Mouse (Mus musculus) MEL (cell line): ENCODE measurements at regions not wholly inside any gene's neighbourhood (a gene's known extent, or its start where the extent isn't known, plus 50 kb on each side); places are given as distances from the start of the nearest gene placed in this dataset.

ENCODE experiments used
- DNase-seq: peaks from one replicate; pipeline ENCODE4 v3.0.0; 2011; ENCODE audit warnings: low read depth, low spot score
- H3K27ac ChIP-seq: 2 replicates; pipeline ENCODE4 v1.5.1; 2012; ENCODE audit warnings: low read depth, mild to moderate bottlenecking, control low read depth, low read length, moderate library complexity; ENCODE audit not compliant: control insufficient read depth
- H3K27me3 ChIP-seq, 2 experiments: fragments of 150-350 bp in 1 of 2; sonication (generic) in 1 of 2; 2 replicates each; pipeline ENCODE4 v1.6.1; 2012; ENCODE audit warnings: low read length in 2 of 2, mild to moderate bottlenecking in 2 of 2, improper control_type of control experiment in 1 of 2, moderate library complexity in 1 of 2; ENCODE audit not compliant: insufficient read depth in 2 of 2, control insufficient read depth in 1 of 2
- H3K36me3 ChIP-seq, 2 experiments: 2 replicates each; pipeline ENCODE4 v1.6.1; 2012 to 2014; ENCODE audit warnings: low read length in 2 of 2, improper control_type of control experiment in 1 of 2, inconsistent platforms in 1 of 2, mild to moderate bottlenecking in 1 of 2; ENCODE audit not compliant: insufficient read depth in 2 of 2, control insufficient read depth in 1 of 2
- H3K4me1 ChIP-seq, 2 experiments: fragments of 150-350 bp in 1 of 2; sonication (generic) in 1 of 2; 2 replicates each; pipeline ENCODE4 v1.6.1; 2012; ENCODE audit warnings: low read length in 2 of 2, improper control_type of control experiment in 1 of 2, mild to moderate bottlenecking in 1 of 2; ENCODE audit not compliant: insufficient read depth in 2 of 2, control insufficient read depth in 1 of 2
- H3K4me3 ChIP-seq, 2 experiments: fragments of 150-350 bp in 1 of 2; sonication (generic) in 1 of 2; 2 replicates each; pipeline ENCODE4 v1.5.1; 2012; ENCODE audit warnings: low read depth in 2 of 2, low read length in 2 of 2, mild to moderate bottlenecking in 2 of 2, moderate library complexity in 2 of 2, control low read depth in 1 of 2, improper control_type of control experiment in 1 of 2; ENCODE audit not compliant: control insufficient read depth in 1 of 2, insufficient read depth in 1 of 2
- H3K79me2 ChIP-seq: 2 replicates; pipeline ENCODE4 v1.6.1; 2012; ENCODE audit warnings: mild to moderate bottlenecking, low read length, moderate library complexity; ENCODE audit not compliant: control insufficient read depth, poor library complexity, insufficient read depth
- H3K9ac ChIP-seq: 2 replicates; pipeline ENCODE4 v1.6.1; 2012; ENCODE audit warnings: low read depth, mild to moderate bottlenecking, control low read depth, low read length, moderate library complexity; ENCODE audit not compliant: control insufficient read depth, poor library complexity, severe bottlenecking
- H3K9me3 ChIP-seq: fragments of 150-350 bp; sonication (generic); replicated peaks from 2 replicates; pipeline ENCODE4 v1.6.1; 2012; ENCODE audit warnings: mild to moderate bottlenecking, low read length, improper control_type of control experiment, moderate library complexity; ENCODE audit not compliant: insufficient read depth
- CTCF ChIP-seq, 3 experiments: IDR thresholded peaks in 2 of 3; conservative IDR thresholded peaks in 1 of 3; 2 replicates each; pipeline ENCODE4 v1.5.1; 2011 to 2012; ENCODE audit warnings: low read length in 3 of 3, low read depth in 2 of 3, mild to moderate bottlenecking in 2 of 3, improper control_type of control experiment in 1 of 3, inconsistent platforms in 1 of 3, mixed read lengths in 1 of 3, moderate library complexity in 1 of 3; ENCODE audit not compliant: control insufficient read depth in 1 of 3, insufficient read depth in 1 of 3, poor library complexity in 1 of 3, severe bottlenecking in 1 of 3
- ETS1 ChIP-seq: IDR thresholded peaks from 2 replicates; pipeline ENCODE4 v1.6.1; 2012; ENCODE audit warnings: low read depth, mild to moderate bottlenecking, inconsistent platforms, low read length, improper control_type of control experiment, moderate library complexity
- HCFC1 ChIP-seq: IDR thresholded peaks from 2 replicates; pipeline ENCODE4 v1.6.1; 2012; ENCODE audit warnings: low read depth, mild to moderate bottlenecking, inconsistent platforms, low read length, improper control_type of control experiment, moderate library complexity
- MYB ChIP-seq: IDR thresholded peaks from 2 replicates; pipeline ENCODE4 v1.6.1; 2011; ENCODE audit warnings: mild to moderate bottlenecking, low read depth, low read length, improper control_type of control experiment
- NRF1 ChIP-seq: IDR thresholded peaks from 2 replicates; pipeline ENCODE4 v1.6.1; 2014; ENCODE audit warnings: low read depth, mild to moderate bottlenecking, inconsistent platforms, low read length, improper control_type of control experiment, moderate library complexity; ENCODE audit not compliant: poor library complexity, insufficient read depth, severe bottlenecking
- POLR2AphosphoS2 ChIP-seq: IDR thresholded peaks from 2 replicates; pipeline ENCODE4 v1.6.1; 2011; ENCODE audit warnings: low read length, improper control_type of control experiment
- SMC3 ChIP-seq: IDR thresholded peaks from 2 replicates; pipeline ENCODE4 v1.6.1; 2011; ENCODE audit warnings: low read depth, low read length, improper control_type of control experiment
- TBP ChIP-seq: IDR thresholded peaks from 2 replicates; pipeline ENCODE4 v1.8.0; 2011; ENCODE audit warnings: low read depth, low read length, improper control_type of control experiment
- TCF12 ChIP-seq: IDR thresholded peaks from 2 replicates; pipeline ENCODE4 v1.6.1; 2014; ENCODE audit warnings: low read depth, mild to moderate bottlenecking, inconsistent platforms, low read length, improper control_type of control experiment, moderate library complexity
- USF1 ChIP-seq: IDR thresholded peaks from 2 replicates; pipeline ENCODE4 v1.6.1; 2014; ENCODE audit warnings: low read depth, mild to moderate bottlenecking, inconsistent platforms, low read length, improper control_type of control experiment, moderate library complexity
- ZKSCAN1 ChIP-seq: IDR thresholded peaks from 2 replicates; pipeline ENCODE4 v1.6.1; 2012; ENCODE audit warnings: low read depth, mild to moderate bottlenecking, inconsistent platforms, low read length, improper control_type of control experiment, moderate library complexity
- ZMIZ1 ChIP-seq: IDR thresholded peaks from 2 replicates; pipeline ENCODE4 v1.6.1; 2012; ENCODE audit warnings: low read depth, mild to moderate bottlenecking, inconsistent platforms, low read length, improper control_type of control experiment, moderate library complexity

- TF ChIP-seq MYB = no peak
- no peaks in the 10 kb centered on the region for H3K9me3 ChIP-seq
- no peak overlapping the region for H3K9ac ChIP-seq
Measured at GRCm38 (mm10) chr10:21528396-21528795, 64.5 kb upstream of the 1700020N01Rik start.

DNA sequence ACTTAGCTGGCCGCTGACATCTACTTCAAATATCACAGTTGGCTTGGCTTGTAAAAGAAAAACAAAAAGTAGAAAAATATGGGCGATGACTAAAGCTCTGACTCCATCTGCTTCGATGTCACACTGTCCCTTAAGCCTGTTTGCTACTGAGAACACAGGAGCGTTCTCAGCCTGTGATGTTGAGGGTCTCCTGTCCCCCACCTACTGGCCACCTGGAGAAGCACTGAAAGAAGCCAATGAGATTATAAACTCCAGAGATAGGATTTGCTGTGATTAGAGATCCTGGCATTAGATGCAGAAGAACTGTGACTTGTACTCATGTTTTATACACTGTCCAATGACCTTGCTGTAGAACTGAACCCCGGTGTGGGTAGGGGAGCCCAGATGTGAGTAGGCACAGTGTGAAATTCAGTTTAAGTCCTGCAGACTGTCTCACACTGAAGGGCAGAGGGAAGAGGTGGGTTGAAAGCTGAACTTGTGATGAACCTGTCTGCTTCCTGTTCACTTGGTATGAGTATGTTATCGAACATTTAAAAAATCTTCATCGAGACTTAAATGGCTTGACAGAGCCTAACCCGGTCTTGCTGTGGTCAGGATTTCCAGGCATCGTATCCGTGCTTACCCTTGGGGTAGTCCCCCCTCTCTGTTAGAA is 63.7 kb upstream of the 1700020N01Rik start:
- no peak for TF ChIP-seq ZKSCAN1
- peak; percentile 35 for TF ChIP-seq SMC3
- peak in 1 of 3 experiments; percentile 15; a peak in 2 of 6 replicates for TF ChIP-seq CTCF (IDR thresholded peaks at IDR 0.05 in 2 of 3, conservative IDR thresholded peaks at IDR 0.05 in 1 of 3; ENCODE audit: control insufficient read depth in 1 of 3, insufficient read depth in 1 of 3, low read depth in 2 of 3, low read length in 3 of 3, poor library complexity in 1 of 3, severe bottlenecking in 1 of 3)
- Histone ChIP-seq H3K27ac (no peak overlapping the region), H3K4me1 (peaks cover 2 to 5% of the 10 kb centered on the region in 2 experiments; a peak in 2 of 4 replicates), H3K79me2 (no peaks in the 10 kb centered on the region), H3K36me3 (peaks cover 0 to 2% of the 10 kb centered on the region in 2 experiments; a peak in 1 of 4 replicates), H3K9ac (no peak overlapping the region), H3K4me3 (no peak overlapping the region), H3K9me3 (no peaks in the 10 kb centered on the region), H3K27me3 (peaks cover 0 to 2% of the 10 kb centered on the region in 2 experiments; a peak in 1 of 4 replicates)
- no peak for DNase-seq

More at GRCm38 (mm10) chr10:21528396-21528795, 64.5 kb upstream of the 1700020N01Rik start:
- Histone ChIP-seq H3K36me3 (peaks cover 0 to 2% of the 10 kb centered on the region in 2 experiments; a peak in 1 of 4 replicates), H3K79me2 (no peaks in the 10 kb centered on the region), H3K4me3 (no peak overlapping the region), H3K27ac (no peak overlapping the region), H3K4me1 (peaks cover 2 to 5% of the 10 kb centered on the region in 2 experiments; a peak in 2 of 4 replicates), H3K27me3 (no peaks in the 10 kb centered on the region; a peak in 1 of 4 replicates)
- no peak for DNase-seq

DNA sequence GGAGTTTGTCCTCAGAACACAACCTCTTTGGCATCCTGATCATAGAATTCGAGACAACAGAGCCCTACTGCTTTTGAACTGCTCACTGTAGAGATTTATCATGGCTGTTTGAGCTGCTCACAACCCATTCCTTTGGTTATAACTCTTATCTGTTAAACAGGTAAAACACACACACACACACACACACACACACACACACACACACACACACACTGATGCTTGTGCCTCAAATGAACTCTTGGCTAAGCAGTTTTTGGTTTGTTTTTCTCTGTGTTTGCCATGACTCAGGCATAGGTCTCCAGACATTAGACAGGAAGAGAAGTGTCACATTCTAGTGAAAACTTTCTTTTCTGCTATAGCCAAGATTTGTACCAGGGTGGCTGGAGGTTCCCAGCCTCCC is 60.8 kb upstream of the 1700020N01Rik start:
- H3K27me3 ChIP-seq = peaks cover 2% of the 10 kb centered on the region in 2 experiments; a peak in 1 of 4 replicates
- no peaks in the 10 kb centered on the region for H3K36me3 ChIP-seq
- no peak for TF ChIP-seq HCFC1
- TF ChIP-seq TBP = no peak
- TF ChIP-seq ZMIZ1 = no peak
- no peak for TF ChIP-seq ETS1
- TF ChIP-seq POLR2AphosphoS2 = no peak
- no peak for TF ChIP-seq TCF12
- no peak for TF ChIP-seq NRF1
- no peak for TF ChIP-seq USF1
- H3K27ac ChIP-seq = no peak overlapping the region
- no peak overlapping the region for H3K9ac ChIP-seq
- no peak for DNase-seq
- H3K9me3 ChIP-seq = no peaks in the 10 kb centered on the region
- no peaks in the 10 kb centered on the region for H3K4me1 ChIP-seq
- no peaks in the 10 kb centered on the region for H3K79me2 ChIP-seq
- H3K4me3 ChIP-seq = no peak overlapping the region
